Mouse (Mus musculus) midbrain, postnatal 0 days (tissue): Measurements from ENCODE around the gene Ptprn2. TPM values are rescaled to one million over a fixed set of nuclear protein-coding genes. Genes with fewer than 3 reads are reported as not detected.
A peak's percentile ranks its signal among the peaks of the same experiment; 100 is the strongest.

Experiments
- ATAC-seq: fragments of 200-750 bp; cut with Nextera tagmentation; 2 replicates; pipeline ENCODE4 v1.8.0; 2017; ENCODE audit warnings: moderate number of reproducible peaks, mild to moderate bottlenecking, moderate TSS enrichment, moderate library complexity; ENCODE audit not compliant: low FRiP score
- DNase-seq: peaks from one replicate; pipeline ENCODE4 v3.0.0-alpha.2; 2015; ENCODE audit warnings: low spot score
- H3K27ac ChIP-seq: fragments of 300-500 bp; sonication (generic); 2 replicates; pipeline ENCODE4 v1.5.1; 2014; ENCODE audit warnings: low read depth, mild to moderate bottlenecking, low read length, mixed read lengths
- H3K27me3 ChIP-seq: fragments of 300-500 bp; sonication (generic); 2 replicates; pipeline ENCODE4 v1.6.1; 2014; ENCODE audit warnings: low read length, control low read depth, mixed read lengths; ENCODE audit not compliant: insufficient read depth
- H3K36me3 ChIP-seq: fragments of 300-500 bp; sonication (generic); 2 replicates; pipeline ENCODE4 v1.6.1; 2014; ENCODE audit warnings: low read length, control low read depth, mixed read lengths; ENCODE audit not compliant: insufficient read depth
- H3K4me1 ChIP-seq: fragments of 300-500 bp; sonication (generic); 2 replicates; pipeline ENCODE4 v1.6.1; 2014; ENCODE audit warnings: mild to moderate bottlenecking, control low read depth, antibody characterized with exemption, low read length, mixed read lengths; ENCODE audit not compliant: insufficient read depth
- H3K4me2 ChIP-seq: fragments of 300-500 bp; sonication (generic); 2 replicates; pipeline ENCODE4 v1.6.1; 2014; ENCODE audit warnings: low read depth, mild to moderate bottlenecking, low read length, mixed read lengths; ENCODE audit not compliant: poor library complexity, severe bottlenecking
- H3K4me3 ChIP-seq: fragments of 300-500 bp; sonication (generic); 2 replicates; pipeline ENCODE4 v1.5.1; 2014; ENCODE audit warnings: low read depth, mild to moderate bottlenecking, low read length, moderate library complexity
- H3K9ac ChIP-seq: fragments of 300-500 bp; sonication (generic); replicated peaks from 2 replicates; pipeline ENCODE4 v1.6.1; 2014; ENCODE audit warnings: mild to moderate bottlenecking, low read length, moderate library complexity, mixed read lengths; ENCODE audit not compliant: poor library complexity, severe bottlenecking
- H3K9me3 ChIP-seq: fragments of 300-500 bp; sonication (generic); 2 replicates; pipeline ENCODE4 v1.6.1; 2016; ENCODE audit warnings: low read length, control low read depth
- CTCF ChIP-seq: IDR thresholded peaks from 2 replicates; pipeline ENCODE4 v1.5.1; 2016; ENCODE audit warnings: antibody characterized with exemption, mild to moderate bottlenecking
- WGBS: fragments of 180-500 bp; shearing (Covaris S2); extraction: QIAGEN DNeasy Blood & Tissue Kit; methylation state at CpG from one replicate; pipeline ENCODE4 v1.1.7; 2014; 5-methylcytosine and 5-hydroxymethylcytosine counted together
- polyA plus RNA-seq: library from polyadenylated mRNA; unstranded; fragments of >200 nt; fragmentation: Nextera tagmentation; extraction: Ambion mirVana; gene quantifications from 2 replicates; pipeline ENCODE4 v1.2.1, GENCODE M21; 2015
- total RNA-seq: library from RNA; depleted of rRNA; stranded (reverse); fragments of >200 nt; gene quantifications from 2 replicates; pipeline ENCODE4 v1.2.3, GENCODE M21; 2014

The Ptprn2 gene
- total and polyA plus RNA-seq, 2 experiments from 2014 or later, result 22.2 to 110 TPM

GRCm38 (mm10) chr12:116981315-116981714 is 495.8 kb downstream of the Ptprn2 start:
- ATAC-seq, result no peak
- no peak overlapping the region for H3K27ac ChIP-seq
- TF ChIP-seq CTCF, result no peak
- H3K4me3 ChIP-seq, result no peak overlapping the region
- H3K9me3 ChIP-seq, result no peaks in the 10 kb centered on the region
- H3K4me1 ChIP-seq, result no peaks in the 10 kb centered on the region
- WGBS, result 90% methylated on average over 1 of the region's 1 CpGs
- no peak for DNase-seq
- no peaks in the 10 kb centered on the region for H3K36me3 ChIP-seq
- H3K4me2 ChIP-seq, result no peak overlapping the region
- no peaks in the 10 kb centered on the region for H3K27me3 ChIP-seq
- no peak overlapping the region for H3K9ac ChIP-seq

GRCm38 (mm10) chr12:116989144-116989543 is 503.6 kb downstream of the Ptprn2 start:
- DNase-seq (no peak), ATAC-seq (no peak)
- Histone ChIP-seq H3K9ac (no peak overlapping the region), H3K27ac (no peak overlapping the region), H3K36me3 (no peaks in the 10 kb centered on the region), H3K4me1 (no peaks in the 10 kb centered on the region), H3K4me2 (no peak overlapping the region), H3K9me3 (no peaks in the 10 kb centered on the region), H3K4me3 (no peak overlapping the region), H3K27me3 (no peaks in the 10 kb centered on the region)
- WGBS, result 20% methylated on average over 10 of the region's 10 CpGs
- TF ChIP-seq CTCF, result no peak

GRCm38 (mm10) chr12:117001546-117002148 is 516.1 kb downstream of the Ptprn2 start:
- no peak for ATAC-seq
- H3K36me3 ChIP-seq, result no peaks in the 10 kb centered on the region
- no peak for TF ChIP-seq CTCF

DNA sequence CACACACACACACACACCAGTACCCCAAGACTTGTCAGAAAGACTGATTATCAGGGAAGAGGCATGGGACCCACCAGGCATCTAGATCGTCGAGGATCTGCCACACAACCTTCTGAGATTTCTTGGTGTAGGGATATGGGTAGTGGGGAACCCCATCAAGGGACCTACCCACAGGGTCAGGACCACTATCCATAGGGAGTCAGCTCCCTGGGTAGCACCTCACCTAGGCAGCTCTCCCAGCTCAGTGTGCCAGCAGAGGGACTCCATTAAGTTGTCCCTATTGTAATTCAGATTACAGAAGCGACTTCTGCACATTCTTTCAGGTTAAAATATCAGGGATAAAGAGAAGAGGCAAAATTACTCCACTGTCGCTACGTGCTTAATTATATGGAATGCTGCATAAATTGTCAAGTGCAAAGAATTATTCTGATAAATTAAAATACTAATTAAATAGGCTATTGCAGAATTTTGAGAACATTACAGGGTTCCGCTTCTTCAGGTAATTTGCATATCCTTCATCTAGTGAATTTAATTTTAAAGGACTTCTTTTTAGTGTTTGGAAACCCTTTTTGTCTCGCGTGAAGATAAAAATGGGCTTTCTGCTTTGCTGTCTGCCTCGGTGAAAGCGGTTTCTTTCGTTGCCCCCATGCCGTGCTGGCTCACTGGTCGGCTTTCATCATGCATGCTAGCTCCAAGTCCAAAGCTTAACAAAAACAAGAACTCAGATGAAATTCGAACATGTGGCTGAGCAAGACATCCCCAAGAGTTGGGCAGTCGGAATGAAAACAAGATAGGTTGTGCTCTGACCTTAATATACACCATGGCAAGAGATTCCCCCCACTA is 531.5 kb downstream of the Ptprn2 start:
- no peaks in the 10 kb centered on the region for H3K36me3 ChIP-seq
- no peak for TF ChIP-seq CTCF
- no peaks in the 10 kb centered on the region for H3K4me1 ChIP-seq
- H3K4me3 ChIP-seq, result no peak overlapping the region
- DNase-seq, result no peak
- H3K4me2 ChIP-seq, result no peak overlapping the region
- no peak overlapping the region for H3K9ac ChIP-seq
- 31% methylated on average over 15 of the region's 15 CpGs for WGBS
- no peak overlapping the region for H3K27ac ChIP-seq
- H3K9me3 ChIP-seq, result no peaks in the 10 kb centered on the region
- peak; percentile 48; the same call in 1 of the 2 replicates for ATAC-seq
- H3K27me3 ChIP-seq, result no peaks in the 10 kb centered on the region

More at GRCm38 (mm10) chr12:117001546-117002148, 516.1 kb downstream of the Ptprn2 start:
- H3K9me3 ChIP-seq, result no peaks in the 10 kb centered on the region
- H3K27me3 ChIP-seq, result no peaks in the 10 kb centered on the region
- no peak for DNase-seq
- H3K4me2 ChIP-seq, result no peak overlapping the region
- no peaks in the 10 kb centered on the region for H3K4me1 ChIP-seq
- H3K9ac ChIP-seq, result no peak overlapping the region
- 89% methylated on average over 2 of the region's 2 CpGs for WGBS
- H3K27ac ChIP-seq, result no peak overlapping the region
- H3K4me3 ChIP-seq, result no peak overlapping the region

DNA sequence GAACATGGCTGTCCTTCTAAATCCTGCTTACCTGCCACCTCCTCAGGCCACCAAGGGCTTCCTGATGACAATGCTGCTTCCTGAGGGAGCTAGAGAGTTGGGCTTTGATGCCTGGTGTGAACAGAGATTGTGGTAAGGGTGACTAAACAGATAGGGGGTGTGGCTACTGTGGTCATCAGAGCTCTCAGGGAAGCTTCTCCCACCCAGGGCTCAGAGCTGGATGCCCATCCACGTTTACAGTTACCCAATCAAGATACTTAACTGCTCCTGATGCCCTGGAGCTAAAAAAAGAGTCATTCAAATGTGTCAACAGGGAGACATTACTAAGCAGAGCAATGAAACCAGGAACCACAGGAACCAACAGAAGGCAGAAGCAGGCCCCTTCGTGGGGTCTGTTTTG is 532.4 kb downstream of the Ptprn2 start:
- H3K4me1 ChIP-seq, result no peaks in the 10 kb centered on the region
- H3K9ac ChIP-seq, result no peak overlapping the region
- no peak overlapping the region for H3K4me2 ChIP-seq
- TF ChIP-seq CTCF, result no peak
- no peak for DNase-seq
- 26% methylated on average over 2 of the region's 2 CpGs for WGBS
- no peaks in the 10 kb centered on the region for H3K9me3 ChIP-seq
- ATAC-seq, result no peak
- no peaks in the 10 kb centered on the region for H3K27me3 ChIP-seq
- H3K36me3 ChIP-seq, result no peaks in the 10 kb centered on the region
- H3K4me3 ChIP-seq, result no peak overlapping the region
- 0 out of 2 replicates have a peak overlapping the region, but pooled peaks have one; percentile 7 for H3K27ac ChIP-seq

DNA sequence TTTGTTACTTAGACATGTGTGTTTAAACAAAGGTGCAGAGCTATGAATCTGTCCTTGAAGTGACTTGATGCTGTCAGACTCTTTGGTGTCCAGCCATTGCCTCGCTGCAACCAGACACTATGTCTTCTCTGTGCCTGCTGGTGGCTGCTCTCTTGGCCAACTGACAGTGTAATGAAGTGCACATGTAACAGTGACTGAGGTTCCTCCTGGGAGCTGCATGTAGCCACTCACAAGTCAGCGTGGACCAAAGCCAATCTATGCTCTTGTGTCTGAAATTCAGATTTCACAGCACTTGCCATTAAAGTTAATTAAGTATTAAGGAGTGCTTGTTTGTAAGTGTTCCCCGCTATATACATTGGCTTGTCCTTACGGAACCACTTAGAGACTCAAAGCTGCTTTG is 537.7 kb downstream of the Ptprn2 start:
- no peaks in the 10 kb centered on the region for H3K36me3 ChIP-seq
- peaks cover 12% of the 10 kb centered on the region for H3K4me1 ChIP-seq
- ATAC-seq (no peak), DNase-seq (peak; percentile 60)
- no peak overlapping the region for H3K27ac ChIP-seq
- H3K4me3 ChIP-seq, result no peak overlapping the region
- 84% methylated on average over 4 of the region's 4 CpGs for WGBS
- H3K9me3 ChIP-seq, result no peaks in the 10 kb centered on the region
- H3K9ac ChIP-seq, result no peak overlapping the region
- no peaks in the 10 kb centered on the region for H3K27me3 ChIP-seq
- no peak overlapping the region for H3K4me2 ChIP-seq
- TF ChIP-seq CTCF, result no peak
